Mouse (Mus musculus) ovary, postnatal 36 days (tissue): Measurements from ENCODE around the gene Slc25a33.

Experiments
- DNase-seq: peaks from one replicate; pipeline ENCODE4 v3.0.0; 2022; ENCODE audit warnings: low spot score, mixed read lengths

Slc25a33 gene

DNA sequence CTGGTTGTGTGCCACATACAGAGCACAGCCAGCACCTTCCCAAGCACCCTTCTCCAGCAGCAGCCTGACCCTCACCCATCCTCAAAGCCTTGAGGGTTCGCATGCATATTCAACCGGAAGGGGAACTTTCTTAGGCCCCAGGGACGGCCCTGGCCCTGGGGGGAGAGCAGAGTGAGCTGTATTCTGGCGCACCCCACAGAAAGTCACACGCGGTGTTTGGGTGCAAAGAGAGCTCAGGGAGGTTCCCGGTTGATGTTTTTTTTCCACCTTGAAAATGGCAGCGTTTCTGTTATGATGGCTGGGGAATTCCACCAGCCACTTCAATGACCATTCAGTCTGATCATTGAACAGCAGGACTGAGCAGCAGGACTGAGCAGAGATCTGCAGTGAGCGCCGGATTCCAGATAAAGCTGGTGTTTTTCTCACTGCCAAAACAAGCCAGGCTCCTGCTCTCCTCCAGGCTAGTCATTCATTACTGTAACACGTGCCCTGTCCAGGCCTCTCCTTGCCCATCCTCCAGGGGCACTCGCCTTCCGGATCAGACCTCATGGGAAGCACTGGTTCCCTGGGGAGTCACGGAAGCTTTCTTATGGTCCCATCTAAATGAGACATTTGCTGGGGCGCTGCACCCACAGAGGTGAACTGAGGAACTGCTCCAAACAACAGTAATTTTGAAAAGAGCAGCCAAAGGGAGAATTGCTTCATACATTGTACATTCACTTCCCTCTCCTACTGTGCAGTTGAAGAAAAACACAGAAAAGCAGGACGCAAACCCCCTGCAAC, 77.7 kb downstream of the Slc25a33 start:
- DNase-seq = peak; percentile 40
